Mouse (Mus musculus): ENCODE results near the gene Foxn3.

DNA sequence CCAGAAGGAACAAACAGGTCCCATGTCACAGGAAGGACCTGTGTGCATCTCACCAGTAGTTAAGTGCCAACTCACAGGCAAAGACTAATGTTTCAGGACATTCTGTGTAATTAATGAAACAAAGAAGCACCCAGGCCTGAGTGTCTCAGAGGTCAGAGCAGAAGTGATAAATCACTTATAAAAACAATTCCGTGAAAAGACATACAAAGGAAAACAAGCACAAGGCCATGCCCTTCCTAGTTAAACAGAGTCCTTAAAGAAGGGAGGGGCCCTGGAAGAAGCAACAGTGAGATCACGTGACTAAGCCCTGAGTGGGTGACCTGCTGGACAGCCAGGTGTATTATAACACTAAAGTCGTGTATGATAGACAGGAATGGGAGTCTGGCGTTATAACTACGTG, 191.9 kb downstream of the Foxn3 start:
- TF ChIP-seq CTCF (IDR thresholded peaks at IDR 0.05; ENCODE audit: borderline replicate concordance, control insufficient read depth, extremely low read depth, insufficient read depth, low read length, poor library complexity) (no peak), POLR2A (IDR thresholded peaks at IDR 0.05; ENCODE audit: control insufficient read depth, extremely low read depth, insufficient read depth, low read length, poor library complexity) (no peak)

All from thymus, adult 2 months (tissue).